Mouse (Mus musculus): Measurements from ENCODE around the gene Fam110a.
A peak's percentile ranks its signal among the peaks of the same experiment; 100 is the strongest.

The Fam110a gene

DNA sequence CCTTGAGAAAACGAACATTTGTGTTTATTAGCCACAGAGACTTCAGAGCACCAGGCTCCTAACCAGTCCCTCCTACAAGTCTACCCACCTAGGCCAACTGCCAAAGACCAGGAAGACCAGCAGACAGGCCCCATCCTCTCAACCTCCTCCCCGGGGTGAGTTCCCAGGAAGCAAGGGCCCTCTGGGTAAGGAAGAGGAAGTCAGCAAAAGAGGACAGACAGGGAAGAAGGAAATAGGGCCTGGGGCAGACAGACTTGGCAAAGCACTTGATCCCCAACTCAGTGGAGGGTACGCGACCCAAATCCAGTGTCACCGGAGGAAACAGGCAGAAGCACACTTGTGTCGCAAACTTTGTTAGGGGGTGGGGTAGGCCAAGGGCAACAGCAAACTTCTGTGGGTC, 10.6 kb downstream of the Fam110a start:
- DNase-seq = no peak

DNA sequence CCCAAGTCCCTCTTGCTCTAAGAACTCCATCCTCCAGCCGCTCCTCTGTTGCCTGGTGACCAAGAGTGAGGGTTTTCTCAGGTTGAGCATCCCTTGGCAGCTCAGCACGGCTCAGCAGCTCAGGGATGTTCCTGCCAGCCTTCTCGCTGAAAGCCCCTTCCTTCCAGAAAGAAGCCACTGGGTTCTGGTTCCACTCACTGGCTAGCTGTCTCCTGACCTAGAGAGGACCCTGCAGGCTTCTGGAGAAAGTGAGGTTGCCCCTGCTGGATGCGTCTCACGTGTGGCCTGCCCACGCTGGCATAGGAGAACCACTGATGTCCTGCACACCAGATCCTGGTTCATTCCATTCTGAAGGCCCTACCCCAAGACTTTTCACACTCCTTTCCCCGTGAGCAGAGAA, 11.0 kb downstream of the Fam110a start:
- no peak for DNase-seq

DNA sequence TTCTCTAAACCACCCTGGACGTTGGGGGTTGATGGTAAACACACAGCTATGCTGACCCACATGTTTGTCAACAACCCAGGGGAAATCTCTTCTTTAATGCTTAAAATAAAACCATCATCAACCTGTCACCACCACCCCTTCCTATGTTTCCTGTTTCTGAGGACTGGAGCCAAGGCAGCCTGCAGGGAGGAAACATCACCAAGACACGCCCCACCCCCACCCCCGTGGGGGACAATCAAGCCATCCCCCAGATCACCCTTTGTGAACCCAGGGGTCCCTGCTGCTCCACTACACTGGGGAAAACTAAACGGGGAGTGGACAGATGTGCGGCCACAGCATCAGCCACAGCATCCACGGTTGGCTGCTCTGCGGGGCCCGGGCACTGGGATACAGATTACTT, 11.6 kb downstream of the Fam110a start:
- DNase-seq = no peak

DNA sequence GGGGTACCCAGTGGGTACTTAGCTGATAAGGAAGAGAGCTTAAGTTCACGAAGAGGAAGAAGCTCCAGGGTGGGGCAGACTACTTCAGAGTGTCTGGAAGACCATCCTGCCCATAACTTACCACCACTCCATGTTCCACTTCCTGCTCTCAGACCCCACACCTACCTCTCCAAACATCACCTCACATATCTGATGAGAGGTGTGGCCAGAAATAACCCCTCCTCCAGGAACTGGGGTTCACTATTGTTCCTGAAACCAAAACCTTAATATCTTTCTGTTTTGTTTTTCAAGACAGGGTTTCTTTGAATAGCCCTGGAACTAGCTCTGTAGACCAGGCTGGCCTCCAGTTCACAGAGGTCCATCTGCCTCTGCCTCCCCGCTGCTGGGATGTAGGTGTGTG, 12.2 kb downstream of the Fam110a start:
- no peak for DNase-seq

DNA sequence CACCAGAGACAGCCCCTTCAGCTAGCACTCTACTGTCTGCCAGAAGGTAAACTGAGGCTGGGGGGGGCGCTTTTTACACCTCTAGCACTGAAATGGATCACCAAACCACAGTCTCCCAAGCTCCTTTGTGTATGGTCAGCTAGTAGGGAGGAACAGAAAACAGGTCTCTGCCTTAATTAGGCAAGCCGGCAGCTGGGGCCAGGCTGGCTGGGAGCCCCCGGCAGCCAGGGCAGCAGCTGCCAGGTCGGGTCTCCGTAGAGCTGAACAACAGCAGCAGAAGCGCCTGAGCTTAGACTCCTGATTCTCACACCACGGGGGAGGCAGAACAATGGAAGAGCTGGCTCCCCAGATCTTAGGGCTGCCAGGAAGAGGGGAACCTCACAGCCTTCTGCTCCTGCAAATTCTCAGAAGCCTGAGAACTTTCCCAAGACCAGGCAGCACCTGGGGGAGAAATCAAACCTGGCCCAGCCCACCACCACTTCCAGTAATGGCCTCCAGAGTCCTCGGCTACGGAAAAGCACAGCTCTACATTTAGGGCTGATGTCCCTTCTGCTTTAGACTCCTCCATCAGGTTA, 12.8 kb downstream of the Fam110a start:
- no peak for DNase-seq

DNA sequence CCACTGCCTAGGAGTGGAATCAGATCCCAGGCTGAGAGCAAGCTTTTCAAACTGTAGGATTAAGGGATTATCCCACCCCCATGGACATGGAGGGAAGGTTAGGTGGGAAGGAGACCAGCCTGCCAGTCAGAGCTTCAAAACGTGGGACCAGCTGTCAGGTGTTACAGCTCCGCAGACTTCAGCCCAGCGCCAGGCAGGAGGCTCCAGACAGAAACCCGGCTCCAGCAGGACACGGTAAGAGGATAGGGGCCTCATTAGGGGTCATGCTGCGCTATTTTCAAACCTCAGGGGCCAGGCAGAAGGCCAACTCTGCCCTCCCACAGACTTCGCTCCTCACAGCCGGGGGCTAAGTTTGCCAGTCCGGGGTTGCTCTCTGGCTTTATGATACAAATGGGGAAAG, 16.0 kb downstream of the Fam110a start:
- DNase-seq = no peak

DNA sequence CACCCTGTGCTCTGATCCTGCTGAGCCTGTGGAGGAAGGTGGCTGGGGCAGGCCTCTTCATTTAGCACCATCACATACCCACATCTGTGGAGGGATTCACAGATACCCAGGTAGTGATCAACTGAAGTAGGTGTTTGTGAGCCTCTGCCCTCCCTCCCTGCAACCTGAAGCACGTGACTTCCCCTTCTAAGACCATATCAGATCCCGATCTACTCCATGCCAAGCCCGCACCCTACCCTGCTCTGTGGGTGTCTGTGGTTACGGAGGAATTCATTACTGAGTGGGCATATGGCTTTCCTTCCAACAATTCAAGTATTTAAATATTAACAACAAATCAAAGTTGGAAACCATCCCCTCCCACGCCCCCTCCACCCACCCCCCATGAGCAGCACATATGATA, 16.7 kb downstream of the Fam110a start:
- no peak for DNase-seq

DNA sequence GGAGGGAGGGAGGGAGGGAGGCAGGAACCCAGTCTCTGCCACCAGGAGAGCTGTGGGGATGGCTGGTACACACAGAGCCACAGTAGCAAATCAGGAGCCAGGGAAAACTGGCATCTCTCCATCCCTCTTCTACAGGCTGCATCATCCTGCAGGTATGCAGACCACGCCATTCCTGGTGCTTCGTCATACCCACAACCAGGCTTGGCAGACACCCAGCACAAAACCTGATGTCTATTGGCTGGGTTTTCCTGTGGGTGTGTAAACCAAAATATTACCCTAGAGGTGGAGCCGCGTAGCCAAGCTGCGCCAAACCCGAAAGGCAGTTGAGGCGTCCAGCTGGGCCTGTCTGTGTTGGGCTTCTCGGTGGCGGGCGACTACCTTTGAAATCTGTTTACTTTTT, 17.5 kb downstream of the Fam110a start:
- DNase-seq = no peak

DNA sequence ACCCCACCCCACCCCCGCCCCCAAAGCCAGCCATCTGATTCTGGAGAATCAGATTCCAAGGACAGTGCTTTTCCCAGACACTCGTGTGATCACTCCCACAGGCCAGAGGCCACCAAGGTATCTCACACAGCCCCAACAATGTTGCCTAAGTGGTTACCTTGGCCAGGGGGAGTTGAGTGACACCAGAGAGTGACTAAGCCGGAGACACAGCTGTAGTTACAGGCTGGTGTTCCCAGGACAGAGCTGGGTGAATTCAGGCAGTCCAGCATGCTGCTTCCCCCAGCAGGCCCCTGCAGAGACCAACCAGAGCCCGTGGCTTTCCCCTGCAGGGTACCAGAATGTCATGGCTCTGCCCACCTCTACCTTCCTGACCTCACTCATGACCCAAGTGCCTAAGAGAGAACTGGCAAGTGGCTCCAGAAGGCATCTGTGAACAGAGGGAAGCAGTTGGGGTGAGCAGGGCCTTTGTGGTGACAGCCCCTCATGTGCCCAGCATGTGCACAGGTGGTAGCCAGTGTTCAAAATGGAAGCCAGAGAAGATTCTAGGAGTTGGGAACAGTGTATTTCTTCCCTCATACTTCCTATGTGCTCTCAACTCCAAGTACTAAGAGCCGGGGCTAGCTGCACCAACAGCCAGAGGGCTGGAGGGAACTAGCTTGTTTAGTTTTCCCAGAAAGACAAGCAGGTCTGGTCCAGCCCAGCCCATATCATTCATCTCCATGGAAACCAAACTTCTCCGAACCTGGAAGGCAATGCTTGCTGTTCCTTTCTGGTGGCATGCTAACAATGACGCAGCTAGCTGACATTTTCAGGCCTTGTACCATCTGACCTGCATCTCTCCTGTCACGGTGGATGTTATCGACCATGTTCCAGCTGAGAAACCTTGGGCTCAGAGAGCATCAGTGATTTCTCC, 18.5 kb downstream of the Fam110a start:
- DNase-seq = no peak

DNA sequence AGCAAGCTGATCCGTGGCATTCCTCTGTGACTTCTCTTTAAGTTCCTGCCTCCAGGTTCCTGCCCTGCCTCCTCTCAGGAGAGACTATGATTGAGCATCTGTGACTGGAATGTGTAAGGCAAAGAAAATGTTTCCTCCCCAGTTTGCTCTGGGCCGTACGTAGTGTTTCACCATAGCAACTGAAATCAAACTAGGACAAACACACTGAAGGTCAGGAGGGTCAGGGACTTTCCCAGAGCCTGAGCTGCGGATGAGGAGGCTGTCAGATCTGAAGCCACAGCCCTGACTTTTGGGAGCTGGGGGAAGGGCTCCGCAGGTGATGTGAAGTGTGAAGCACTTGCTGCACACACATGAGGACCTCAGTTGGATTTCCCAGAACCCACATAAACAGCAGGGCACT, 20.7 kb downstream of the Fam110a start:
- DNase-seq = no peak

DNA sequence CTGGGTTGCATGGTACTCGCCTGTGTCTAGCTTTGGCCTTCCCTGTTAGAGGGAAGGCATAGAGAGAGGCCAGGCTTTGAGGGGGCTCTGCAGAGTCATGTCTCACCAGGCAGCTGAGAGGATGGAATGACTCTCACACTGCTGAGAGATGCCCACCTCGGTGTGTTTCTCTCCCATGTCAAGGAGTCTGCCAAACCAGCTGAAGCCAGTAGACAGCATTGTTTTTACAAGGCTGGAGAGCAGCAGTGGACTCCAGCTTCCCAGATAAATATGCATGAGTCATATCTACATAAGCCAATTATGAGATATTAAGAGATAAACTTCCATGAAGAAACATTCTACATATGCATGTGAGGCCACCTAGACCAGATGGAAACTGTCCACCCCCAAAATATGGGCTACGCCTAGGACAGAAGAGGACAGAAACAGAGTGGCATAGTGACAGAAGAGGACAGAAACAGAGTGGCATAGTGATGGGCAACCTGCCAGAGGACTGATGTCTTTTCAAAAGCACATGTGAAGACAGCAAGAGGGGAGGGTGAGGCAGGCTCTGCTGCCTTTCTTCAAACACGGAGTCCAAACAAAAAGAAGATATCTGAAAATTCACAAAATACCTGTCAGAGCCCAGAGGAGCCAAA, 23.4 kb downstream of the Fam110a start:
- DNase-seq = no peak

DNA sequence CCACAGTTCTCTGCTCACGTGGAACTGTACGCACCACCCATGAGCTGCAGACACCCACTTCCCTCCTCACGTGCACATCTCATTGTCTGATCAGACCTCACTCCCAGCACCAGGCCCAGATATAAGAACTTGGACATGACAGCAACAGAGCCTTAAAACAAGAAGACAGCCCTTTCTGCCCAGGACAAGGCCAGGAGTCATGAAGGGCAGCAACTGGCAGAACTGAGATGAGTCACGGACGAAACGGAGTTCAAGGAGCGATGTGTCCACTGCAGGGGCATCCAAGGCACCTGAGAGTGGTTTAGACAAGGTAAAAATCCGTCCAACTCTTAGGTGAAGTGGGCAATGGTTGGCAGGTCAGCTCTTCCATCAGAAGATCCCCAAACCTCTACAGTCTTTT, 26.4 kb downstream of the Fam110a start:
- no peak for DNase-seq

DNA sequence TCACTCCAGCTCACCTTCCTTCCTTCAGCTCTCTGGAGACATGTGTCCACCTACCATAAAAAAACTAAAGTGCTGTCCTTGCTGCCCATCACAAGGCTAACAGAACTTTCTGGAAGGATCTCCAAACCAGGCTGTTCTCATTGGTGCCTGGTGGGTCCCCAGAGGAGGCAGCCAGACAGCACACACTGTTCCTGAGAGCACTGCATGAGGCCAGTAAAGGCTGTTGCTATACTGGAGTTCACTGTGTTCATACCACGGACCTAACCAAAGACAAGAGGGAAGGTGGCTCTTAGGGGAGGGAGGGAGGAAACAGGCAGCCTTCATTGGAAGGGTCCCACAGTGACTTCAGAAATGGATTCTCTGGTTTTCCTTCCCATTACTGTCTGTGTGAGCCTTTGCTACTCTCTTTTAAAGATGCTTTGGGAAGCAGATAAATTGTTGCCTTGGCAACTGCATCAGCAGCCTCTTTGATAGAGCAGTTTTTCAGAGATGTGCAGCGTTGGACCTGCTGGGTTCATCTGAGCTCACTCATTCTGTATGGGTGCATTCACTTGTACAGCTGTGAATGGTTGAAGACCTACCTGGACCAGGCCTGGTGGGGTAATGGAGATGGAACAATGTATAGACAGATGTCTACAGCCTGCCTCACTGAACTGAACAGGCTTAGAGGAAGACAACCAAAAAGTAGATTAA, 30.8 kb downstream of the Fam110a start:
- DNase-seq = no peak

DNA sequence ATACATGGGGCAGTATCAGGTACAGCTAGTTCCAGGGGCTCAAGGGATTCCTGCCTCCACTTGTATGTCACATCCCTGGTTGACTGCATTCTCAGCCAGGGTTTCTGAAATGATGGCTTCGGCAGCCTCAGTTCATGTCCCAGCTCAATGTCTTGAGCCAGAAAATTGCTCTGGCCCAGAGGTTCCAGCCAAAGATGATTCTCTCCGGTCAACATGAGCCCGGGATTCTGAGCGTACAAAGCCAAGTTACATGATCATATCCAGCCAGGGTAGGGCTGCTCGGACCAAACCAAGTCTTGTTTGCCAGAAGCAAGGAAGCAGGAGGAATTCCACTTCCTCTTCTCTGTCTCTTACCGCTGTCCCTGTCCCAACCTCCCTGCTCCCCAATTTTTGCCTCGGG, 31.7 kb downstream of the Fam110a start:
- DNase-seq = no peak

DNA sequence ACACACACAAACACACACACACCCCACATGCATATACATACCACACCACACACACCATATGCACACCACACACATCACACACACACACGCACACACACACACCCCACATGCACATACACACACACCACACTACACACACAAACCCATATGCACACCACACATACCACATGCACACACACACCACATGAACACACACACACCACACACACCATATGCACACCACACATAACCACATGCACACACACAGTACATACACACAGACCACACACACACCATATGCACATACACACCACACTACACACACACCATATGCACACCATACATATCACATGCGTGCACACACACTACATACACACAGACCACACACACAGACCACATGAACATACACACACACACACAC, 32.4 kb downstream of the Fam110a start:
- no peak for DNase-seq

DNA sequence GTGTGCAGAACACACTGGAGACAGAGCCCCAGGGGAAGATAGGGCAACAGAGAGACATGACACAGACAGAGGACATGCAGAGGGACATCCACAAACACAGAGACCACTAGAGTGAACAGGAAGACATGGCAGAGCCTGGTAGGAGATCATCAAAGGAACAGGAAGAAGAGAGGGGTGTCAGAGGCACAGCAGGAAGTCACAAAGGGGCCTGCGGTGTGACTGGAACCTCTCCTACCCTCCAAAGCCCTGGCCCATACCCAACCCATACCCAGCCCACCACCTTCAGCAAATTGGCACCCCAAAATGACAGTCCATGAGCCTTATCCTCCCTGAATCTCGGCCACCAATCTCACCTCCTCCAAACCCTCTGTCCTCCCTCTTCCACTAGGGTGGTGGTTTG, 35.9 kb downstream of the Fam110a start:
- DNase-seq = peak; percentile 17 to 46

DNA sequence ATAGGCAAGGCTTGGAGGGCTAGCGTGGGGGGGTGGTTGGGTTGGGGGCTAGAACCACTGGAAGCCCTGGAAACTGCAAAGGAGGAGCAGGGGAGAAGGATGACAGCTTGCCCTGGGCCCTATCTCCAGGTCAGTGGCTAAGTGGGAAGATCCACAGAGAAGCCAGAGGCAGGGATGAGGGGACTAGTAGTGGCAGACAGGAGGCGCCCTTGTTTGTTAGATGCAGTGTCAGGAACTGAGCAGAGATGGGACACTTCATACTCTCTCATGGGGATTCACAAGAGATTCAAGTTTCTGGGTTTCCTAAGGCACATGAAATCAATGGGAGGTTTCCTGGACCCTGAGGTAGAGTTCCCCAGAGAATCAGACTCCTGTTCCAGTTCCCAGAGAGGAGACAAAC, 38.8 kb downstream of the Fam110a start:
- DNase-seq = no peak

DNA sequence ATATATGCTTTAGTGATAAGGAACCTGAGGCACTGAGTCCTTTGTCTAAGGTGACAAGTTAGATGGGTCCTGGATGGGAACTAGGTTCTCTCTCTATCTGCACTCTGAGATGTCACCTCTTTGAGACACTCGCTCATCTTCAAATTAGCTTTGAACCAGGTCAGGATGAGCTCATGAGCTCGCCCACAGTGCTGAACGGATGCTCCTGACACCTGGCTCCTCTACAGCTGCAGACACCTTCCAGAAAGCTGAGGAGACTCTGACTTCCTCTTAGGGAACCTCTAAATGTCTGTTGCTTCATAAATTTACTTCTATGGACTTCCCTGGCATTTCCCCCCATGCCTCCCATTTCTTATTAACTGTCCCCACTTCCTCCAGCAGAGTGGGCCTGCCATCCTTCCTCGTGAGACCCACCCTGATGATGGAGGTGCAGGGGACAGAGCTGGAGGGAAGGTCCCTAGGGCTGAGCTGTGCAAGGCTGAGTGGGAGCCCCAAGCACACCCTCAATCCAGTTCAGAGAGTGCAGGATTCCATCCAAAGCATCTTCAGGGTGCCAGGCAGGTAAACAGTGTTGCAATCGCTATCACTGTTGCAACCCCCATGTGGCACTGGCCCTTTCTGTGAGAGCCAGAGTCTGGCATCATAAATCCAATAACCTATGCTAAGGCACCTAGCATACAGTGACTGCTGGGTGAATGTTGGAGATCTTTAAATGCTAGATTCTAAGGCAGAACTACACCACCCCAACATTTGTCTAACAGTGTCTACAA, 40.2 kb downstream of the Fam110a start:
- peak in 1 of 2 experiments; percentile 37 for DNase-seq

DNA sequence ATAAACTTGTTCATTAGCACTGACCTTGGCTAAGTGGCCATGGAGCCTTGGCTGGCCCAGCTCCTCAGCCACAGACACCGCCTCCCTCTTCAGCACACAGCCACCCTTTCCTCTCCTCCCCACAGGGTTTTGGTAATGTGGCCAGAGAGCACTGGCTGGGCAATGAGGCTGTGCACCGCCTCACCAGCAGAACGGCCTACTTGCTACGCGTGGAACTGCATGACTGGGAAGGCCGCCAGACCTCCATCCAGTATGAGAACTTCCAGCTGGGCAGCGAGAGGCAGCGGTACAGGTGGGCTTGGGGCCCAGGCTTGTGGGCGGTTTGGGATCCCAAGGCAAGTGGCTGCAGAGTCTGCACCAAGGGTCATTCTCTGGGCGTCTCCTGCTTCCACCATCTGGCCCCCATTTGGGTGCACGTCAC, 41.2 kb downstream of the Fam110a start:
- DNase-seq = no peak

DNA sequence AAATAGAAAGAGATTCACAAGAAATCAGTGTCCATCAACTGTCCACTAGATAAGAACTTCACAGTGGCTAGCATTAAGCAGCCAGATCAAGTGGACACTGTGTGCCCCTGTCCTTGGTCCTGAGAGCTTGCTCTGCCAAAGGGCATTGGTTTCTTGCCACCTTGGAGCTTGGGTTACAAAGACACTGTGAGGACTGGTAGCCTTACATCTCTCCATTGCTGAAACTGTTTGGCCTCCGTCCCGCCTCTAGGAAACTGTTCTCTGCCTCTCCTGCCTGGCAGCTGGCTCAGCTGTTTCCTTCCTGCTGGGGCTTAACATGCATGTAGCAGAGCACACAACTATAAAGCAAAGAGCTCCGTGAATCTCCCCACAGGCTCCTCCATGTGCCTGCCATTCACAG, 42.1 kb downstream of the Fam110a start:
- DNase-seq = peak in 1 of 2 experiments; percentile 26

DNA sequence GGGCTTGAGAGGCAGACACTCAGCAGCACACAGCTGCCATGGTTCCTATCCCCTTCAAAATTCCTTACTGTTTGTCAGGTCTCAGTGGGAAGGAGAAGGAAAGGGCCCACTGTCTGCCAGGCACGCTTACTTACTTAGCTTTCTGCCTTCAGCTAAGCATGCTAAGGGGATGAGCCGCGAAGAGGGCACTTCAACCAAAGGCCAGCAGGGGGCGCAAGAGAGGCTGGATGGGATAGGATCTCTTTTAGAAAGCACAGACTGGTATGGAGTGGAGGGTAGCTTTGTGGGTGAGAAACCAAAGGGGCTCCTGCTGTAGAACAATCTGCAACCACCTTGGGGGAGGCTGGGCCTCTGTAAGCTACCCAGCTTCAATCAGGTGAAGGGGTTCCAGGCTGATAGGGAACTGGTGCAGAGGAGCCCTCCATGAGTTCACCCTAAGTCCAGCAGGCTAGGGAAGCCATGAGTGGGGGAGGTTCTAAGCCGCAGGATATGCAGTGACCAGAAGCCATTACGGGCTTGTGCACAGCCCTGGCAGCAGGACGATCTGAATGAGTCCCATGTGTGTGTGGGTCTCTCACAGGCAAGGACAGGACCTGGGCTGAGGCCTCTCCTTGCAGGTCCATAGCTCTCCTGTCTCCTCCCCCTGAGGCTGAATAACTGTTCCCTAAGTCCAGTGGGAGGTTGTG, 49.5 kb downstream of the Fam110a start:
- peak; percentile 70 to 73 for DNase-seq

DNA sequence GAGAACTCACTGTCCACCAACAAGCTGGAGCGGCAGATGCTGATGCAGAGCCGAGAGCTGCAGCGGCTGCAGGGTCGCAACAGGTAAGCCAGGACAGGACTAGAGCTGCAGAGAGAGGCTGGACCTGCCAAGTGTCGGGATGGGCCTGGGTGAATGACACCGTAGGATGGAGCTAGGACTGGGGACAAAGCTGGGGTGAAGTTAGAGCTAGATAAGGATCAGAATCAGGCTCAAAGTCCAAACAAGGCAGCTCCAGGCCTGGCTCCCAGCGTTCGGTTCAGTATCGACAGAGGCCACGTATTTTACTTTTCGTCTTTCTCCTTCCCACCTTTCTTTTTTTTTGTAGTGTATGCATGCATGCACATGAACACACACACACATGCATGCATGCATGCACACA, 52.9 kb downstream of the Fam110a start:
- DNase-seq = no peak

All from thymus, adult 18-20 months (tissue).